Mouse (Mus musculus) ES-E14 (cell line): ENCODE results near the gene Lmod2. TPM values are rescaled to one million over a fixed set of nuclear protein-coding genes. Genes with fewer than 3 reads are reported as not detected.

ENCODE experiments used
- DNase-seq: peaks from one replicate; pipeline ENCODE4 v3.0.0-alpha.2; 2013; ENCODE audit warnings: low read depth, low spot score
- H3K27ac ChIP-seq: 2 replicates; pipeline ENCODE4 v1.5.1; 2012; ENCODE audit warnings: low read depth, mild to moderate bottlenecking, low read length, moderate library complexity, mixed read lengths; ENCODE audit not compliant: poor library complexity, insufficient read depth, severe bottlenecking
- H3K36me3 ChIP-seq: 2 replicates; pipeline ENCODE4 v1.6.1; 2012; ENCODE audit warnings: mild to moderate bottlenecking, low read length, moderate library complexity, mixed read lengths; ENCODE audit not compliant: control insufficient read depth, poor library complexity, insufficient read depth, severe bottlenecking
- H3K4me1 ChIP-seq, 2 experiments: fragments of 150-350 bp in 1 of 2; sonication (generic) in 1 of 2; 2 replicates each; pipeline ENCODE4 v1.6.1; 2012; ENCODE audit warnings: low read length in 2 of 2, mild to moderate bottlenecking in 1 of 2, mixed read lengths in 1 of 2; ENCODE audit not compliant: control insufficient read depth in 2 of 2, insufficient read depth in 2 of 2, poor library complexity in 1 of 2
- H3K4me3 ChIP-seq, 2 experiments: fragments of 150-350 bp in 1 of 2; sonication (generic) in 1 of 2; 2 replicates each; pipeline ENCODE4 v1.5.1; 2012; ENCODE audit warnings: low read length in 2 of 2, low read depth in 1 of 2, mild to moderate bottlenecking in 1 of 2, mixed read lengths in 1 of 2; ENCODE audit not compliant: insufficient read depth in 1 of 2, poor library complexity in 1 of 2, severe bottlenecking in 1 of 2
- H3K9ac ChIP-seq: 2 replicates; pipeline ENCODE4 v1.6.1; 2012; ENCODE audit warnings: low read depth, mild to moderate bottlenecking, low read length, mixed read lengths; ENCODE audit not compliant: poor library complexity, insufficient read depth, severe bottlenecking
- H3K9me3 ChIP-seq: fragments of 150-350 bp; sonication (generic); 2 replicates; pipeline ENCODE4 v1.6.1; 2012; ENCODE audit warnings: low read depth, mild to moderate bottlenecking, low read length; ENCODE audit not compliant: control insufficient read depth, insufficient read depth
- CHD2 ChIP-seq: IDR thresholded peaks from 2 replicates; pipeline ENCODE4 v1.6.1; 2014; ENCODE audit warnings: mild to moderate bottlenecking, low read depth, low read length, inconsistent platforms
- HCFC1 ChIP-seq: IDR thresholded peaks from 2 replicates; pipeline ENCODE4 v1.6.1; 2012; ENCODE audit warnings: low read length, inconsistent platforms, borderline replicate concordance; ENCODE audit not compliant: insufficient read depth
- MAFK ChIP-seq: IDR thresholded peaks from 2 replicates; pipeline ENCODE4 v1.6.1; 2014; ENCODE audit warnings: mild to moderate bottlenecking, low read depth, low read length, inconsistent platforms; ENCODE audit not compliant: insufficient read depth
- ZC3H11A ChIP-seq: IDR thresholded peaks from 2 replicates; pipeline ENCODE4 v1.6.1; 2012; ENCODE audit warnings: low read depth, mild to moderate bottlenecking, inconsistent platforms, low read length, borderline replicate concordance
- ZNF384 ChIP-seq: IDR thresholded peaks from 2 replicates; pipeline ENCODE4 v1.6.1; 2012; ENCODE audit warnings: low read depth, low read length, inconsistent platforms
- in situ Hi-C, 2 experiments: fragments of 600-800 bp; cut with MboI; formaldehyde crosslinking; loops; one replicate each; pipeline ENCODE4 v1.15.1; 2025; ENCODE audit warnings: low sequenced_read_pairs in 2 of 2, inconsistent platforms in 1 of 2; ENCODE audit not compliant: unreplicated experiment in 2 of 2
- total RNA-seq: library from RNA; depleted of rRNA; stranded (reverse); fragments of 300-350 nt; gene quantifications from 2 replicates; pipeline ENCODE4 v1.2.3, GENCODE M21; 2012; rRNA removed

Lmod2 gene
- total RNA-seq, 1 experiment, result not detected

DNA sequence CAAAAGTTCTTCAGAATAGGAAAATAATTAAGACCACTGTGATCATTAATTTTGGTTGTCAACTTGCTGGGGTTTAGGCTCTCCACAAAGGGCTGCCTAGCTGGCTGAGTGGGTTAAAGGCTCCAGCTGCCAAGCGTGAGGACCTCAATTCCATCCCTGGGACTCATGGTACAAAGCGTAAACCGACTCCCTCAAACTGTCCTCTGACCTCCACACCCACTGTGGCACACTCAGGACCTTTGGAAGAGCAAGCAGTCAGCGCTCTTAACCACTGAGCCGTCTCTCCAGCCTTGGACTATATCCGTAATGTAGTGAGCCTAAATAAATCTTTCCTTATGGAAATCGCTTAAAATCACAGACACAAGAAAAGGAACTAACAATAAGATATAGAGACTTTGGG is 54.0 kb downstream of the Lmod2 start:
- no peak overlapping the region for H3K9ac ChIP-seq
- in situ Hi-C loops, result no loop called here
- H3K27ac ChIP-seq, result no peak overlapping the region
- DNase-seq, result no peak
- peaks cover under 1 to 2% of the 10 kb centered on the region in 2 experiments; a peak in 2 of 4 replicates for H3K4me1 ChIP-seq
- H3K36me3 ChIP-seq, result no peaks in the 10 kb centered on the region; the same call in 1 of the 2 replicates
- H3K9me3 ChIP-seq, result no peaks in the 10 kb centered on the region
- TF ChIP-seq ZNF384, result no peak
- TF ChIP-seq MAFK, result no peak
- TF ChIP-seq HCFC1, result no peak
- TF ChIP-seq ZC3H11A, result no peak
- TF ChIP-seq CHD2, result no peak
- H3K4me3 ChIP-seq, result no peak overlapping the region

Other genes starting within 250 kb of the Lmod2 start
- gene Iqub, start 82.7 kb upstream of the Lmod2 start, total RNA-seq, result 0.36 and 0.37 TPM in 2 replicates
- 157 and 182 TPM in 2 replicates for gene Ndufa5, start 69.7 kb upstream of the Lmod2 start, total RNA-seq
- not detected in 2 replicates for gene Asb15, start 69.6 kb upstream of the Lmod2 start, total RNA-seq
- 18.5 and 20.3 TPM in 2 replicates for gene Wasl, start 67.2 kb downstream of the Lmod2 start, total RNA-seq
- gene Hyal6, start 135.5 kb downstream of the Lmod2 start, total RNA-seq, result not detected in 2 replicates
- gene Hyal4, start 150.6 kb downstream of the Lmod2 start, total RNA-seq, result not detected in 2 replicates
- not detected in 2 replicates for gene Spam1, start 193.4 kb downstream of the Lmod2 start, total RNA-seq